Mouse (Mus musculus): ENCODE data around the gene Ubtf.

Ubtf gene

GRCm38 (mm10) chr11:102344458-102344857 is 24.9 kb upstream of the Ubtf start:
- no peak for DNase-seq

GRCm38 (mm10) chr11:102342742-102343141 is 23.2 kb upstream of the Ubtf start:
- DNase-seq: no peak

GRCm38 (mm10) chr11:102341101-102341500 is 21.6 kb upstream of the Ubtf start:
- no peak for DNase-seq

- no peak for DNase-seq
These were observed 20.1 kb upstream of the Ubtf start for GRCm38 (mm10) chr11:102339624-102340023.

- DNase-seq: peak; percentile 64 to 84
These were observed 19.7 kb upstream of the Ubtf start for GRCm38 (mm10) chr11:102339195-102339594.

GRCm38 (mm10) chr11:102338561-102338960 is 19.0 kb upstream of the Ubtf start:
- DNase-seq: peak; percentile 90 to 96

GRCm38 (mm10) chr11:102337921-102338320 is 18.4 kb upstream of the Ubtf start:
- no peak for DNase-seq

- no peak for DNase-seq
These were observed 16.6 kb upstream of the Ubtf start for GRCm38 (mm10) chr11:102336191-102336590.

GRCm38 (mm10) chr11:102334973-102335700 is 15.6 kb upstream of the Ubtf start:
- DNase-seq: peak; percentile 61 to 69

- DNase-seq: no peak
These were observed 14.5 kb upstream of the Ubtf start for GRCm38 (mm10) chr11:102334010-102334409.

GRCm38 (mm10) chr11:102333061-102333460 is 13.5 kb upstream of the Ubtf start:
- DNase-seq: no peak

GRCm38 (mm10) chr11:102331806-102332205 is 12.3 kb upstream of the Ubtf start:
- no peak for DNase-seq

GRCm38 (mm10) chr11:102330039-102330438 is 10.5 kb upstream of the Ubtf start:
- DNase-seq: no peak

- DNase-seq: no peak
These were observed 10.0 kb upstream of the Ubtf start for GRCm38 (mm10) chr11:102329518-102329917.

- DNase-seq: no peak
These were observed 8.3 kb upstream of the Ubtf start for GRCm38 (mm10) chr11:102327839-102328238.

- DNase-seq: no peak
These were observed 7.7 kb upstream of the Ubtf start for GRCm38 (mm10) chr11:102327250-102327649.

GRCm38 (mm10) chr11:102323516-102323915 is 4.0 kb upstream of the Ubtf start:
- no peak for DNase-seq

- DNase-seq: no peak
These were observed 2.4 kb upstream of the Ubtf start for GRCm38 (mm10) chr11:102321931-102322330.

- DNase-seq: peak; percentile 70 to 82
These were observed 1.1 kb upstream of the Ubtf start for GRCm38 (mm10) chr11:102320686-102321005.

- peak; percentile 89 to 95 for DNase-seq
These were observed 571 bp upstream of the Ubtf start for GRCm38 (mm10) chr11:102319941-102320685.

GRCm38 (mm10) chr11:102318576-102319409 is 749 bp downstream of the Ubtf start:
- peak; percentile 56 to 78 for DNase-seq

GRCm38 (mm10) chr11:102317901-102318575 is 1.5 kb downstream of the Ubtf start:
- DNase-seq: peak; percentile 83 to 94
